Mouse (Mus musculus) cerebellum, adult (tissue): ENCODE results near the gene Fmnl3.

Experiments
- ATAC-seq: cut with Nextera tagmentation; 2 replicates; pipeline ENCODE4 v1.9.2; 2017; ENCODE audit warnings: mild to moderate bottlenecking, moderate library complexity, mixed read lengths; ENCODE audit not compliant: insufficient number of reproducible peaks, low FRiP score, low TSS enrichment

Gene Fmnl3

GRCm38 (mm10) chr15:99320168-99320674 lies 50.1 kb downstream of the Fmnl3 start:
- ATAC-seq, result no peak

GRCm38 (mm10) chr15:99319411-99319871 lies 50.8 kb downstream of the Fmnl3 start:
- ATAC-seq, result peak; percentile 2; the same call in 1 of the 2 replicates

- peak; percentile 57; the same call in 1 of the 2 replicates for ATAC-seq
Measured at GRCm38 (mm10) chr15:99318861-99319410, 51.3 kb downstream of the Fmnl3 start.

GRCm38 (mm10) chr15:99318071-99318470 lies 52.2 kb downstream of the Fmnl3 start:
- no peak for ATAC-seq

- ATAC-seq, result no peak
Measured at GRCm38 (mm10) chr15:99317267-99317651, 53.0 kb downstream of the Fmnl3 start.

- ATAC-seq, result no peak
Measured at GRCm38 (mm10) chr15:99316314-99317266, 53.7 kb downstream of the Fmnl3 start.

- ATAC-seq, result no peak
Measured at GRCm38 (mm10) chr15:99314891-99315290, 55.4 kb downstream of the Fmnl3 start.

- ATAC-seq, result no peak
Measured at GRCm38 (mm10) chr15:99310617-99311016, 59.7 kb downstream of the Fmnl3 start.

- no peak for ATAC-seq
Measured at GRCm38 (mm10) chr15:99309549-99309948, 60.7 kb downstream of the Fmnl3 start.

- no peak for ATAC-seq
Measured at GRCm38 (mm10) chr15:99307476-99307875, 62.8 kb downstream of the Fmnl3 start.

- no peak for ATAC-seq
Measured at GRCm38 (mm10) chr15:99296213-99296612, 74.1 kb downstream of the Fmnl3 start.

- 0 out of 2 replicates have a peak, but pooled peaks have one; percentile 46 for ATAC-seq
Measured at GRCm38 (mm10) chr15:99295484-99295981, 74.7 kb downstream of the Fmnl3 start, which contains the start of gene Fam186b. Gene Fam186b (minus strand): TSS chr15:99295888.

GRCm38 (mm10) chr15:99294813-99295374 lies 75.4 kb downstream of the Fmnl3 start, which contains the start of gene Prpf40b:
Gene Prpf40b (plus strand): TSS chr15:99295087.
- ATAC-seq, result peak; percentile 89

- no peak for ATAC-seq
Measured at GRCm38 (mm10) chr15:99294287-99294686, 76.0 kb downstream of the Fmnl3 start.

- no peak for ATAC-seq
Measured at GRCm38 (mm10) chr15:99290586-99290985, 79.7 kb downstream of the Fmnl3 start.

- no peak for ATAC-seq
Measured at GRCm38 (mm10) chr15:99285189-99285535, 85.1 kb downstream of the Fmnl3 start.

GRCm38 (mm10) chr15:99284527-99285188 lies 85.6 kb downstream of the Fmnl3 start:
- no peak for ATAC-seq

GRCm38 (mm10) chr15:99283456-99283855 lies 86.8 kb downstream of the Fmnl3 start:
- no peak for ATAC-seq

- no peak for ATAC-seq
Measured at GRCm38 (mm10) chr15:99278271-99278670, 92.0 kb downstream of the Fmnl3 start.

GRCm38 (mm10) chr15:99276095-99276494 lies 94.2 kb downstream of the Fmnl3 start:
- no peak for ATAC-seq
